Mouse (Mus musculus): Measurements from ENCODE around the gene Rasgef1b. TPM values are rescaled to one million over a fixed set of nuclear protein-coding genes. Genes with fewer than 3 reads are reported as not detected.
A peak's percentile ranks its signal among the peaks of the same experiment; 100 is the strongest.

Rasgef1b gene
- polyA plus RNA-seq, 1 experiment from 2014 or later, result 31.1 TPM

- Histone ChIP-seq H3K4me1 (ENCODE audit: control insufficient read depth, insufficient read depth, low read length) (peaks cover 20% of the 10 kb centered on the region), H3K4me2 (ENCODE audit: low read depth, low read length) (no peak overlapping the region), H3K27me3 (ENCODE audit: control insufficient read depth, insufficient read depth, low read length) (no peaks in the 10 kb centered on the region), H3K36me3 (ENCODE audit: control insufficient read depth, insufficient read depth) (no peaks in the 10 kb centered on the region), H3K4me3 (ENCODE audit: low read length) (no peak overlapping the region), H3K27ac (ENCODE audit: low read length) (no peak overlapping the region), H3K9me3 (replicated peaks; ENCODE audit: control insufficient read depth, low read length) (no peaks in the 10 kb centered on the region), H3K9ac (ENCODE audit: low read length) (no peak overlapping the region)
- WGBS, result 20% methylated on average over 11 of the region's 11 CpGs
- no peak for ATAC-seq (replicated peaks; ENCODE audit: extremely low read depth, insufficient read depth, low FRiP score)
Measured at GRCm38 (mm10) chr5:99632649-99633310, 96.1 kb downstream of the Rasgef1b start.

DNA sequence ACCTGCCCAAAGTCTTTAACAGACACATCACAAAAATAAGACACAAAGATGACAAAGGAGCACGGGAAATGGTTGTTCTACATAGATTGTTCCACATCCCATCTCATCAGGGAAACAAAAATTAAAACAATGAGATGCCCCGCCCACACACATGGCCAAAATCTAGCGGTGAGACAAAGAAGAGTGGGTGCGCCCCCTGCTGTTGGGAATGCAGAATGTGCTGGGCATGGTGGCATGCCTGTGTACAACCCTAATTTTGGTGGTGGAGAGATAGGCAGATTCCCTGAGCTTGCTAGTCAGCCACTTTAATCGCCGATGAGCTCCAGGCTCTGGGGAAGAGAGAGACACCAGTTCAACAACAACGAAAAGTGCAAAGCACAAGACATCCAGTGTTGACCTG, 98.8 kb downstream of the Rasgef1b start:
- peaks cover 17% of the 10 kb centered on the region for H3K4me1 ChIP-seq (ENCODE audit: control insufficient read depth, insufficient read depth, low read length)
- no peak overlapping the region for H3K9ac ChIP-seq (ENCODE audit: low read length)
- no peak overlapping the region for H3K4me3 ChIP-seq (ENCODE audit: low read length)
- WGBS, result 73% methylated on average over 7 of the region's 7 CpGs
- no peak for ATAC-seq (replicated peaks; ENCODE audit: extremely low read depth, insufficient read depth, low FRiP score)
- H3K9me3 ChIP-seq (replicated peaks; ENCODE audit: control insufficient read depth, low read length), result no peaks in the 10 kb centered on the region
- H3K4me2 ChIP-seq (ENCODE audit: low read depth, low read length), result no peak overlapping the region
- no peaks in the 10 kb centered on the region for H3K36me3 ChIP-seq (ENCODE audit: control insufficient read depth, insufficient read depth)
- H3K27ac ChIP-seq (ENCODE audit: low read length), result no peak overlapping the region
- no peaks in the 10 kb centered on the region for H3K27me3 ChIP-seq (ENCODE audit: control insufficient read depth, insufficient read depth, low read length)

DNA sequence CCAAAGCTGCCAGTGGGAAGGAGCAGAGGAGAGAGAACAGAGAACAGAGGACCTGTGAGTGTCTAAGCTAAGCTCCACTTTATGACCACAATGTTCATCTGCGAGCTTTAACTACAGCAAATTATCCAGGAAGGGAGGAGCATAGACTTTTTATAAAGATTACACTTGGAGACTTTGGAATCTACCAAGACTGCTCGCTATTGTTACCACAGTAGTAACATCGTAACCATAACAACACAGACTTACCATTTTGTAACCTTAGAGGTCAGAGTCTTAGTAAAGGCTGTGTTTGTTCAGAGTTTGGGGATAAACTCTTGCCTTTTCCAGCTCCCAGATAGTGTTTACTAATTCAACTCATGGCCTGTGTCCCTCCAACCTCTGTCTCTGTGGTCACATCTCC, 103.3 kb downstream of the Rasgef1b start:
- Histone ChIP-seq H3K36me3 (ENCODE audit: control insufficient read depth, insufficient read depth) (no peaks in the 10 kb centered on the region), H3K27me3 (ENCODE audit: control insufficient read depth, insufficient read depth, low read length) (no peaks in the 10 kb centered on the region), H3K9ac (ENCODE audit: low read length) (no peak overlapping the region), H3K27ac (ENCODE audit: low read length) (no peak overlapping the region), H3K4me3 (ENCODE audit: low read length) (no peak overlapping the region), H3K4me1 (ENCODE audit: control insufficient read depth, insufficient read depth, low read length) (no peaks in the 10 kb centered on the region), H3K9me3 (replicated peaks; ENCODE audit: control insufficient read depth, low read length) (no peaks in the 10 kb centered on the region), H3K4me2 (ENCODE audit: low read depth, low read length) (no peak overlapping the region)
- WGBS, result 69% methylated on average over 3 of the region's 3 CpGs
- ATAC-seq (replicated peaks; ENCODE audit: extremely low read depth, insufficient read depth, low FRiP score), result no peak

DNA sequence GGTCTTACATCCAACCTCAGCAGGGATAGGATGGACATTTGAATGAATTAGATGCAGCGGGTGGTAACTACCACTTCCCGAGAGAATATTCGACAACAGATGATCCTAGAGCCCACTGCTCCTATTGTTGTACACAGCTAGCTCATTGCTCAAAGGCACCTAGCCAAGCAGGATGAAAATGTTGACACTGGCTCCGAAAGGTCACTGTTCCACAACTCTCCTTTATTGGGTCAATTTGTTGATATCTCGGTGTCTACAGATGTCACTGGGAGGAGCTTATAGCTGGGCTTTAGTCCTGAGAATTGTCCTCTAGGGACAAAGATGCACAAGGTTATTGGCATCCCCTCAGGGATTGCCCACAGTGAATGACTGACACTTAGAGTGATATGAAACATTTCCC, 108.1 kb downstream of the Rasgef1b start:
- no peak overlapping the region for H3K27ac ChIP-seq (ENCODE audit: low read length)
- no peaks in the 10 kb centered on the region for H3K4me1 ChIP-seq (ENCODE audit: control insufficient read depth, insufficient read depth, low read length)
- no peak overlapping the region for H3K4me2 ChIP-seq (ENCODE audit: low read depth, low read length)
- H3K27me3 ChIP-seq (ENCODE audit: control insufficient read depth, insufficient read depth, low read length), result no peaks in the 10 kb centered on the region
- H3K4me3 ChIP-seq (ENCODE audit: low read length), result no peak overlapping the region
- 87% methylated on average over 5 of the region's 5 CpGs for WGBS
- ATAC-seq (replicated peaks; ENCODE audit: extremely low read depth, insufficient read depth, low FRiP score), result no peak
- H3K9me3 ChIP-seq (replicated peaks; ENCODE audit: control insufficient read depth, low read length), result no peaks in the 10 kb centered on the region
- H3K36me3 ChIP-seq (ENCODE audit: control insufficient read depth, insufficient read depth), result no peaks in the 10 kb centered on the region
- no peak overlapping the region for H3K9ac ChIP-seq (ENCODE audit: low read length)

- Histone ChIP-seq H3K27ac (ENCODE audit: low read length) (no peak overlapping the region), H3K9ac (ENCODE audit: low read length) (no peak overlapping the region), H3K27me3 (ENCODE audit: control insufficient read depth, insufficient read depth, low read length) (peaks cover 4% of the 10 kb centered on the region; the same call in 1 of the 2 replicates), H3K36me3 (ENCODE audit: control insufficient read depth, insufficient read depth) (no peaks in the 10 kb centered on the region), H3K4me1 (ENCODE audit: control insufficient read depth, insufficient read depth, low read length) (peaks cover 4% of the 10 kb centered on the region; the same call in 1 of the 2 replicates), H3K4me2 (ENCODE audit: low read depth, low read length) (no peak overlapping the region), H3K9me3 (replicated peaks; ENCODE audit: control insufficient read depth, low read length) (no peaks in the 10 kb centered on the region; the same call in 1 of the 2 replicates), H3K4me3 (ENCODE audit: low read length) (no peak overlapping the region)
- ATAC-seq (replicated peaks; ENCODE audit: extremely low read depth, insufficient read depth, low FRiP score), result no peak
- 27% methylated on average over 5 of the region's 5 CpGs for WGBS
Measured at GRCm38 (mm10) chr5:99617271-99617800, 111.5 kb downstream of the Rasgef1b start.

GRCm38 (mm10) chr5:99613321-99614118, 115.3 kb downstream of the Rasgef1b start:
- Histone ChIP-seq H3K27ac (ENCODE audit: low read length) (no peak overlapping the region), H3K9me3 (replicated peaks; ENCODE audit: control insufficient read depth, low read length) (no peaks in the 10 kb centered on the region; the same call in 1 of the 2 replicates), H3K4me3 (ENCODE audit: low read length) (peak overlapping the region; percentile 26), H3K36me3 (ENCODE audit: control insufficient read depth, insufficient read depth) (no peaks in the 10 kb centered on the region), H3K4me1 (ENCODE audit: control insufficient read depth, insufficient read depth, low read length) (peaks cover 4% of the 10 kb centered on the region; the same call in 1 of the 2 replicates), H3K9ac (ENCODE audit: low read length) (0 out of 2 replicates have a peak overlapping the region, but pooled peaks have one; percentile 11), H3K27me3 (ENCODE audit: control insufficient read depth, insufficient read depth, low read length) (peaks cover 16% of the 10 kb centered on the region), H3K4me2 (ENCODE audit: low read depth, low read length) (peak overlapping the region; percentile 54)
- ATAC-seq (replicated peaks; ENCODE audit: extremely low read depth, insufficient read depth, low FRiP score), result no peak
- 4% methylated on average over 24 of the region's 24 CpGs for WGBS

- no peak for ATAC-seq (replicated peaks; ENCODE audit: extremely low read depth, insufficient read depth, low FRiP score)
- H3K27ac ChIP-seq (ENCODE audit: low read length), result no peak overlapping the region
- WGBS, result 62% methylated on average over 5 of the region's 5 CpGs
- H3K9me3 ChIP-seq (replicated peaks; ENCODE audit: control insufficient read depth, low read length), result no peaks in the 10 kb centered on the region; the same call in 1 of the 2 replicates
- H3K4me3 ChIP-seq (ENCODE audit: low read length), result no peak overlapping the region
- no peaks in the 10 kb centered on the region for H3K36me3 ChIP-seq (ENCODE audit: control insufficient read depth, insufficient read depth)
- no peak overlapping the region for H3K4me2 ChIP-seq (ENCODE audit: low read depth, low read length)
- H3K27me3 ChIP-seq (ENCODE audit: control insufficient read depth, insufficient read depth, low read length), result peaks cover 13% of the 10 kb centered on the region
- H3K4me1 ChIP-seq (ENCODE audit: control insufficient read depth, insufficient read depth, low read length), result no peaks in the 10 kb centered on the region
- no peak overlapping the region for H3K9ac ChIP-seq (ENCODE audit: low read length)
Measured at GRCm38 (mm10) chr5:99607602-99608001, 121.3 kb downstream of the Rasgef1b start.

- no peak for ATAC-seq (replicated peaks; ENCODE audit: extremely low read depth, insufficient read depth, low FRiP score)
- H3K4me1 ChIP-seq (ENCODE audit: control insufficient read depth, insufficient read depth, low read length), result no peaks in the 10 kb centered on the region
- H3K36me3 ChIP-seq (ENCODE audit: control insufficient read depth, insufficient read depth), result no peaks in the 10 kb centered on the region
- H3K27me3 ChIP-seq (ENCODE audit: control insufficient read depth, insufficient read depth, low read length), result peaks cover 7% of the 10 kb centered on the region
- no peak overlapping the region for H3K4me3 ChIP-seq (ENCODE audit: low read length)
- 85% methylated on average over 15 of the region's 15 CpGs for WGBS
- H3K27ac ChIP-seq (ENCODE audit: low read length), result no peak overlapping the region
- no peak overlapping the region for H3K9ac ChIP-seq (ENCODE audit: low read length)
- no peak overlapping the region for H3K4me2 ChIP-seq (ENCODE audit: low read depth, low read length)
- no peaks in the 10 kb centered on the region for H3K9me3 ChIP-seq (replicated peaks; ENCODE audit: control insufficient read depth, low read length)
Measured at GRCm38 (mm10) chr5:99606164-99606858, 122.6 kb downstream of the Rasgef1b start.

Data from heart, embryonic 16.5 days (tissue).